Mouse (Mus musculus) testis, adult 2 months (tissue): ENCODE measurements around the gene Pgap3.

Source experiments
- CTCF ChIP-seq: fragments of 200-500 bp; IDR thresholded peaks from 2 replicates; pipeline ENCODE4 v1.5.1; 2012; ENCODE audit warnings: low read depth, mild to moderate bottlenecking, inconsistent platforms, low read length, moderate library complexity; ENCODE audit not compliant: control insufficient read depth, insufficient read depth, insufficient replicate concordance
- POLR2A ChIP-seq: fragments of 200-500 bp; IDR thresholded peaks from 2 replicates; pipeline ENCODE4 v1.6.1; 2012; ENCODE audit warnings: low read depth, mild to moderate bottlenecking, inconsistent platforms, low read length, moderate library complexity; ENCODE audit not compliant: control insufficient read depth

DNA sequence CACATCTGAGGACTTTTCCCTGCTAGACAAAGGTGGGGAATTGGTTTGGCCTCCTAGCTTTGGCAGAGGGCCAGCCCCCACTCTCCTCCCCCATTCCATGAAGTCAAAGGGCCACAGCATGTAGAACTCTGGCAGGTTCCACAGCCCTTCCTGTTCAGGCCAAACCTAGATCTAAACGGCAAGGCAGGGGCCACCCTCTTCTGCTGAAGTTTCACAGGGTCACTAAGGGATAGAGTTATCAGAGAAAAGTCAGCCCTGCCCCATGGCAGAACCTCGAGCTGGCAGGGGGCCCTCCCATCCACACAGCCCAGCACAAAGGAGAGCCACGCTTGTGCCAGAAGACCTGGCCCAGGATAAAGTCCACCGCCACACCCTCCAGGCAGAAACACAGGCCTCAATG lies 5.2 kb downstream of the Pgap3 start:
- TF ChIP-seq CTCF (no peak), POLR2A (no peak)
